9 mouse cellular contexts compared by ENCODE assay signal in genomic region chr6:146281176-146281899, GRCm38 (mm10).
DNase-seq lines count a peak whose midpoint lies in the region; ATAC-seq and TF ChIP-seq lines count a peak whose summit lies in the region.
"Had no signal": no experiment of that assay in that cellular context is flagged by ENCODE, and none has a peak within 500 bp of the region (broad histone marks: within the 10 kb centered on the region; RNA-seq: fewer than 3 reads in every experiment).

No protein-coding gene starts in this region.

- H3K27me3 ChIP-seq in heart, postnatal 0 days (ENCODE audit: control insufficient read depth, insufficient read depth, low read length) = no peaks in the 10 kb centered on the region
- no peaks in the 10 kb centered on the region; the same call in 1 of the 2 replicates for H3K27me3 ChIP-seq in heart, embryonic 11.5 days (ENCODE audit: control insufficient read depth, insufficient read depth, low read length)
- H3K27me3 ChIP-seq in hindbrain, embryonic 13.5 days = no peaks in the 10 kb centered on the region

- peak; percentile 34 for TF ChIP-seq CTCF in heart, postnatal 0 days (IDR thresholded peaks at IDR 0.05; ENCODE audit: low read depth)

- no peak overlapping the region for H3K4me2 ChIP-seq in heart, postnatal 0 days (ENCODE audit: low read depth, low read length)
- H3K4me2 ChIP-seq in heart, embryonic 11.5 days = no peak overlapping the region
- H3K4me2 ChIP-seq in hindbrain, embryonic 13.5 days = no peak overlapping the region

- TF ChIP-seq EP300 in heart, postnatal 0 days (IDR thresholded peaks at IDR 0.05; ENCODE audit: low read depth) = no peak

- no peak overlapping the region for H3K27ac ChIP-seq in heart, postnatal 0 days (ENCODE audit: low read depth)
- H3K27ac ChIP-seq in heart, embryonic 11.5 days (ENCODE audit: low read depth, low read length) = no peak overlapping the region
- no peak overlapping the region for H3K27ac ChIP-seq in hindbrain, embryonic 13.5 days
- H3K27ac ChIP-seq: macrophage had no signal

- no peak overlapping the region for H3K9ac ChIP-seq in heart, postnatal 0 days (replicated peaks; ENCODE audit: low read depth, low read length)
- H3K9ac ChIP-seq in heart, embryonic 11.5 days (ENCODE audit: low read depth, low read length) = no peak overlapping the region
- H3K9ac ChIP-seq in hindbrain, embryonic 13.5 days = no peak overlapping the region

- peaks cover 26% of the 10 kb centered on the region; the same call in 1 of the 2 replicates for H3K36me3 ChIP-seq in heart, postnatal 0 days (replicated peaks; ENCODE audit: control insufficient read depth, insufficient read depth, low read length)
- no peaks in the 10 kb centered on the region for H3K36me3 ChIP-seq in heart, embryonic 11.5 days (ENCODE audit: control insufficient read depth, insufficient read depth, low read length)
- H3K36me3 ChIP-seq in hindbrain, embryonic 13.5 days = no peaks in the 10 kb centered on the region

- WGBS in heart, postnatal 0 days = 91% methylated on average over 24 of the region's 24 CpGs
- 84% methylated on average over 24 of the region's 24 CpGs for WGBS in heart, embryonic 11.5 days (ENCODE audit: insufficient replicate concordance)
- 92% methylated on average over 24 of the region's 24 CpGs for WGBS in hindbrain, embryonic 13.5 days

- ATAC-seq in heart, postnatal 0 days (ENCODE audit: insufficient read depth, low read depth) = no peak
- ATAC-seq in heart, embryonic 11.5 days (replicated peaks; ENCODE audit: insufficient number of reproducible peaks, low FRiP score, low TSS enrichment) = no peak
- ATAC-seq in frontal cortex, adult (ENCODE audit: low TSS enrichment) = peak; percentile 21
- ATAC-seq in neutrophil, adult 5-6 weeks (ENCODE audit: extremely low read depth, insufficient number of reproducible peaks, low FRiP score, poor library complexity, severe bottlenecking) = peak; percentile 31; the same call in 1 of the 2 replicates
- no peak for ATAC-seq in hindbrain, embryonic 13.5 days (ENCODE audit: low FRiP score)

- no peaks in the 10 kb centered on the region for H3K9me3 ChIP-seq in heart, postnatal 0 days (replicated peaks; ENCODE audit: control insufficient read depth, low read length)
- no peaks in the 10 kb centered on the region for H3K9me3 ChIP-seq in heart, embryonic 11.5 days (replicated peaks; ENCODE audit: control insufficient read depth, low read length)
- H3K9me3 ChIP-seq in hindbrain, embryonic 13.5 days = no peaks in the 10 kb centered on the region

- no peaks in the 10 kb centered on the region for H3K4me1 ChIP-seq in heart, postnatal 0 days (ENCODE audit: control insufficient read depth, insufficient read depth)
- 0 out of 2 replicates have a peak, but pooled peaks cover 2% of the 10 kb centered on the region for H3K4me1 ChIP-seq in heart, embryonic 11.5 days (ENCODE audit: control insufficient read depth, insufficient read depth, low read length)
- H3K4me1 ChIP-seq in hindbrain, embryonic 13.5 days (replicated peaks) = peaks cover 6% of the 10 kb centered on the region; the same call in 1 of the 2 replicates

- DNase-seq in heart, postnatal 0 days (ENCODE audit: low spot score) = no peak
- DNase-seq in A20 (ENCODE audit: low read depth, low spot score) (peak; percentile 59), NIH3T3 (ENCODE audit: low read depth) (peak; percentile 38)
- no peak for DNase-seq in adrenal gland, adult 8-10 months

- no peak overlapping the region for H3K4me3 ChIP-seq in heart, postnatal 0 days (ENCODE audit: low read depth, low read length)
- H3K4me3 ChIP-seq in heart, embryonic 11.5 days (ENCODE audit: low read depth, low read length) = no peak overlapping the region
- H3K4me3 ChIP-seq in hindbrain, embryonic 13.5 days = no peak overlapping the region

Comparison
In these comparisons a context has a peak if more than half of its experiments do, and no peak if none do; other contexts are left out.
1. ATAC-seq: peak in frontal cortex, adult (single experiment) and neutrophil, adult 5-6 weeks (single experiment); none in heart, postnatal 0 days (single experiment), heart, embryonic 11.5 days (single experiment) and hindbrain, embryonic 13.5 days (single experiment).
2. DNase-seq: peak in A20 (single experiment) and NIH3T3 (single experiment); none in heart, postnatal 0 days (single experiment) and adrenal gland, adult 8-10 months (single experiment).